Mouse (Mus musculus) gastrocnemius, postnatal 10 days (tissue): ENCODE data around the gene Tcf7l1. TPM values are rescaled to one million over a fixed set of nuclear protein-coding genes. Genes with fewer than 3 reads are reported as not detected.

Source experiments
- DNase-seq: peaks from one replicate; pipeline ENCODE4 v3.0.0; 2021; ENCODE audit warnings: mixed read lengths
- total RNA-seq, 2 experiments: library from RNA; stranded (reverse); gene quantifications; 2 replicates each; pipeline ENCODE4 v1.2.3; 2021

Gene Tcf7l1
- total RNA-seq, 2 experiments from 2014 or later = 13.7 to 16.4 TPM

GRCm38 (mm10) chr6:72588307-72588706 is 200.7 kb downstream of the Tcf7l1 start:
- DNase-seq = no peak

- DNase-seq = no peak
Observed at GRCm38 (mm10) chr6:72586701-72587100, 202.4 kb downstream of the Tcf7l1 start.

- no peak for DNase-seq
Observed at GRCm38 (mm10) chr6:72584154-72584553, 204.9 kb downstream of the Tcf7l1 start.

- DNase-seq = no peak
Observed at GRCm38 (mm10) chr6:72583211-72583839, 205.7 kb downstream of the Tcf7l1 start.

GRCm38 (mm10) chr6:72581625-72582382 is 207.2 kb downstream of the Tcf7l1 start:
- no peak for DNase-seq

Other genes starting within 250 kb of the Tcf7l1 start
- 10 to 100 TPM; 12.4 to 19.1 TPM for gene Capg, start 244.9 kb downstream of the Tcf7l1 start, total RNA-seq
- 1 to 10 TPM; 6.1 to 6.8 TPM for gene Elmod3, start 190.8 kb downstream of the Tcf7l1 start, total RNA-seq
- gene Retsat, start 190.8 kb downstream of the Tcf7l1 start, total RNA-seq = 10 to 100 TPM; 36.3 to 37.1 TPM
- gene Tgoln1, start 172.3 kb downstream of the Tcf7l1 start, total RNA-seq = 10 to 100 TPM; 22.8 to 25.2 TPM
- gene Kcmf1, start 110.7 kb upstream of the Tcf7l1 start, total RNA-seq = 10 to 100 TPM; 84.0 to 87.2 TPM
- gene Tmsb10, start 169.5 kb upstream of the Tcf7l1 start, total RNA-seq = 100 to 1,000 TPM; 485 to 609 TPM